Mouse (Mus musculus): ENCODE measurements around the gene Ppp1r36. TPM values are rescaled to one million over a fixed set of nuclear protein-coding genes. Genes with fewer than 3 reads are reported as not detected.

The Ppp1r36 gene
- not detected for polyA plus RNA-seq (2021)

DNA sequence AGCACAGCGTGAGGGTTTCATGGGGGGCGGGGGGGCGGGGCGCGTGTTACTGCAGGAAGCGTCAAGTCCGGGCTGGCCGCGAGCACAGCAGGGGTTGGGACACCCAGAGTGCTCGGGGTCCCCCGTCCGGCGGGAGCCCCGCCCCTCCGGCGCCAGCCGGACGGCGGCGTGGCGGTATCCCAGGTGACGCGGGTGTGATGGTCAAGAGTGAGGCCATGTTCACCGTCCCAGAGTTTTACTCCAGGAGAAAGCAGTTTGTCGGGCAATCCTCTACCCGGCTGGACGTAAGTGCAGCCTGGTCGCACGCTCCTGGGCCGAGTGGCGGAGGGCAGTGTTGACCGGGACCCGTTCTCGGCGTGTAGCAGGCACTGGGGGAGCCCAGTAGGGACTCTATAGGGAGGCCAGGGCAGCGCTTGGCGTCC lies at the start of gene Ppp1r36:
Gene Ppp1r36 (plus strand): TSS at position 106 of the 422 bp plus-strand sequence.
- ChIA-PET POLR2A (no interaction called here), CTCF (no interaction called here)
- ATAC-seq, result no peak
- no peak for TF ChIP-seq CTCF (IDR thresholded peaks at IDR 0.05)
- in situ Hi-C loops (cut with MboI; ENCODE audit: low pct_unique_long_range_greater_than_20kb), result no loop called here
- no peaks in the 10 kb centered on the region for H3K27me3 ChIP-seq
- no peak for DNase-seq (ENCODE audit: low read depth, low spot score)

DNA sequence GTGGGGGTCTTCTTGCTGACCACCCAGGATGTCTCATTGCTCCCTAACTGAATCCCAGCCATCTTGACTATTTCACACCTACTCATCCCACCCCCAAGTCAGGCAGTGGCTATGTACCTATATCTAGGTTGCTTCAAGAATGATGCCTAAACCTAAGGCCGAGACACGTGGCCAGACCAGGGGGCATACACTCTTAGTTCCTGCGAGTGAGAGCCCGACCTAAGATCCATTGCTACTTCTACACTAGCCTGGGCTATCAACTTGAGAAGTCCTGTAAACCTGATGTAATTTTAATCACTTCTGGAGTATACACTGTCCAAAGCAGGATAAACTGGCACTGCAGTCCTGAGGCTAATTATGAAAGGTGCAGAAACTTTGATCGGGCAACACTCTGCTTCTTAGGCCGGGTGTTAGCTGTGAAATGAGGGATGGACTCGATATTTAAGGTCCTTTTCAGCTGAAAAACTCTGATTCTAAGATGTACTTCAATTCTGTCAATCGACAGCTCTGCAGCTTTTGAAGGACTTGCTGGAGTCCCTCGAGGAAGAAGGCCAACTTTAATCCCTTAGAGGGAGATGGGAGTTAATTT lies 49.0 kb upstream of the Ppp1r36 start:
- H3K27me3 ChIP-seq, result no peaks in the 10 kb centered on the region
- CTCF ChIA-PET, result no interaction called here
- ATAC-seq (no peak), DNase-seq (ENCODE audit: low read depth, low spot score) (no peak)
- in situ Hi-C loops (cut with MboI; ENCODE audit: low pct_unique_long_range_greater_than_20kb), result loop anchor here (10.0 kb wide), 1 partner anchor 227 kb away; no protein-coding TSS in a partner anchor
- no peak for TF ChIP-seq CTCF (IDR thresholded peaks at IDR 0.05)
- POLR2A ChIA-PET, result no interaction called here

DNA sequence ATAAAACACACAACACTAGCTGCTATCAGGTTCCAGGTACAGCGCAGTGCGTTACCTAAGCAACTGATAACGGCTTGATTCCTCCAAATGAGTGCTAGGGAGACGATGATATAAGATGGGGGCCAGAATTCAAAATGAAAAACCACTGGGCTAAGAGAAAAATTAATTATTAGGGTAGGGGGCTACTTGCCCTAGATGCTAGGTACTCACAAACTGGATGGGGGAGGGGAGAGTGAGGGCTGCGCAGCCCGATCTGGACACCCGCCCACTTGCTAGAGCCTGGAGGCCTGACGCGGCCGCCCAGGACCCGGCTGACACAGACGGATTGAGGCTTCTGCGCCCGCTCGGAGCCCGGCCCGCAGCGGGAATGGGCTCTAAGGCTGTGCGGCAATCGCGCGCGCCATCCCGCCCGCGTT lies 48.5 kb upstream of the Ppp1r36 start:
- CTCF ChIA-PET, result no interaction called here
- no peak for TF ChIP-seq CTCF (IDR thresholded peaks at IDR 0.05)
- in situ Hi-C loops (cut with MboI; ENCODE audit: low pct_unique_long_range_greater_than_20kb), result loop anchor here (10.0 kb wide), 1 partner anchor 226 kb away; no protein-coding TSS in a partner anchor
- ATAC-seq (peak; percentile 2), DNase-seq (ENCODE audit: low read depth, low spot score) (no peak)
- POLR2A ChIA-PET, result no interaction called here
- no peaks in the 10 kb centered on the region for H3K27me3 ChIP-seq

DNA sequence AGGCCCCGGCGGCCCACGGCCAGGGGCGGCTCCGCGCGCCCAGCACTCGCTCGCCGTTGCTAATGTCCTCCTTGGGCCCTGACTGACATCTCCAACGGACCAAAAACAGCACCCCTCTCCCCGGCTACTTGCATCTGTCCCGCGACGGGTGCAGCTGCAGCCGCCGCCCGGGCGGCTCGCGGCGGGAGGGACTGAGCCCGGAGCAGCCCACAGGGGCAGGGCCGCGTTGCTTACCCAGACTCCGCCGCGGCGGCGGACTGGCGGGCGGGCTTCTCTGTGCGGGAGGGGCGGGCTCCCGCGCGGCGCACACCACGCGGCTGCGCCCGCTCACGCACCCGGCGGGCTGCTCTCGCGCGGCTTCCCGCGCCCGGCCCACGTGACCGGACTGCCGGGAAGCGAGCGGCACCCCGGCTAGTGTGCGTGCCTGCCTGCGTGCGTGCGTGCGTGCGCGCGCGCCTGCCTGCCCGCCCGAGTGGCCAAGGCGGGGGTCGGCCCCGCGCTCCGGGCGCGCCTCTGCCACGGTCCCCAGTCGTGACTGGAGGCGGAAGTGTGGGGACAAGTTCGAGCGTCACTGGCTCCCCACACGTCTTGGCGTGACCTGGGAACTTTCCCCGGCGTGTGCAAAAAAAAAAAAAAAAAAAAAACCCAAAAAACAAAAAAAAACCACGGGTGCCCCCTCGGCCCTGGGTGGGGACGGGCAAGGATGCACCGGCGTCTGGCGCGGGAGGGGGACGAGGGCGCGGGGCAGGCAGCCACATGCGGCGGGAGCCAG lies 47.9 kb upstream of the Ppp1r36 start, which contains the start of gene Zbtb25:
Gene Zbtb25 (minus strand): TSS at position 397 of the 772 bp plus-strand sequence.
- no peaks in the 10 kb centered on the region for H3K27me3 ChIP-seq
- CTCF ChIA-PET, result no interaction called here
- DNase-seq (ENCODE audit: low read depth, low spot score) (no peak), ATAC-seq (peak; percentile 62)
- in situ Hi-C loops (cut with MboI; ENCODE audit: low pct_unique_long_range_greater_than_20kb), result loop anchor here (10.0 kb wide), 1 partner anchor 225 kb away; no protein-coding TSS in a partner anchor
- POLR2A ChIA-PET, result interaction anchor here (0.6 kb wide), 1 partner anchor 9 kb away, joined by 3 read pairs; no protein-coding TSS in a partner anchor
- no peak for TF ChIP-seq CTCF (IDR thresholded peaks at IDR 0.05)

DNA sequence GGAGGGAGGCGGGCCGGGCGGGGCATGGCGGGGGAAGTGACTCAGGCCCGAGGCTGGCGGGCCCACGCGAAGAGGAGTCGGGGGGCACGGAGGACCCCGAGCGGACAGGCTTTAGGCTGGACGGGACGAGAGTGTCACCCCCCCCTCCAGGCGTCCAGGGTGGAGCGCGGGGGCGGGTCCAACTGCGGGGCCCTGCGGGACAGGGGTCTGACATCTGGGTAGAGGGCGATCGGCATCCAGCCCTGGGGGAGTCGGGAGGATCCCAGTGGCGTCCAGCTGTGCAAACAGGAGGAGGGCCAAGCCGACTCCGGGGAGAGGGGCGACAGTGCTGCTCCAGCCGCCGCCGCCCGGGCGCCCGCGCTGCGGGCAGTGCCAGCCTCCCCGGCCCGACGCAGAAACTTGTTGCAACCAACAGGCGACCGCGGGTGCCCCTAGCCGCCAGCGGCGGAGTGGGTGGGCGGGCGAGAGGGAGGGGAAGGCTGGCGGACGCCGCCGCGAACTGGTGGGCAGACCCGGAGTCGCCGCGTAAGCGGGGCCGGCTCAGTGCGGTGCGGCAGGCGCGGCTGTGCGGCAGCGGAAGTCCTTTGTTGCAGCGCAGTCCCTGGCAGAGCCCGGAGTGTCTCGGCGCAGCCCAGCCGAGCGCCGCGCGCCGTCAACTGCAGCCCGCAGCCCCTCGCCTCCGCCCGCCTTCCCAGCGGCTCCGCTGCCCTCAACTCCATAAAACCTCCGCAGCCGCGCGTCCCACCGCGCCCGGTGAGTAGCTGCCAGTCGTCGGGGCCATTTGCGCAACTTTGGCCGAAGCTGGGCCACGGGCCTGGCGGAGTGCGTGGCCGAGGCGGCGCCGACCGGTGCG lies 47.1 kb upstream of the Ppp1r36 start, which contains the start of gene Zbtb1:
Gene Zbtb1 (plus strand): TSS at position 289 of the 853 bp plus-strand sequence.
- in situ Hi-C loops (cut with MboI; ENCODE audit: low pct_unique_long_range_greater_than_20kb), result loop anchor here (10.0 kb wide), 1 partner anchor 225 kb away; no protein-coding TSS in a partner anchor
- no peak for TF ChIP-seq CTCF (IDR thresholded peaks at IDR 0.05)
- H3K27me3 ChIP-seq, result no peaks in the 10 kb centered on the region
- ATAC-seq (peak; percentile 28), DNase-seq (ENCODE audit: low read depth, low spot score) (no peak)
- POLR2A ChIA-PET, result interaction anchor here (0.6 to 2.0 kb wide), 2 partner anchors 9 to 32 kb away, joined by 3 to 6 read pairs; no protein-coding TSS in a partner anchor
- CTCF ChIA-PET, result no interaction called here

DNA sequence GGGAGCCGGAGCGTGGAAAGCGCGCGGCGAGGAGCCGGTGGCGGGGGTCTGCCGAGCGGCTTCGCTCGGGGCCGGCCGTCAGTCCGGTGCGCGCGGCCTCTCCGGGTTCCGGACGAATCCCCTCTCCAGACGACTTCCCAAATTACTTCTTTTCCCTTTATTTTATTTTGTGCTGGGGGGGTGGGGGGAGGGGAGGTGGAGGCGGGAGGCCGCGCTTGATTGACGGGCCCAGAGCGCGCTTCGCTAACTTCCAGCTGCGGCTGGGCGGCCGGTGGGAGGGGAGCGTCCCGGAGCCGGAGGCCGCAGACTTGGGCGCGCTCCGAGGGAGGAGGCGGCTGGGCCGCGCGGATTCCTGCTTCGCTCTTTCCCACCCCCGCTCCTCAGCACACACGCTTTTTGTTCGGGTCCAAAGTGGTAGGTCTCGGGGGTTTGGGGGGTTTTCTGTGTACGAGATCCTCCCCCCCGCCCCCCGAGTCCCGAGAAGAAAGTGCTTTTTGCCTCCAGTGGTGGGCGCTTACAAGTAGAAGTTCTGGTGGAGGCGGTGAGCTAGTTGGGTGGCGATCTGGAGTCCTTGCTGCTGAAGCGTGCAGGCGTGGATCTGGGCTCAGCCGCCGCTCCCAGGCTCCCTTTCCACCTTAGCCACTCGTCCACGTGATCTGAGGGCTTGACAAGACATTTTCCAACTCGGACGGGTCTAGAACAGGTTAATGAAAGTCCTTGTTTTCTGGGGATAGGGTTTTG lies 46.3 kb upstream of the Ppp1r36 start:
- in situ Hi-C loops (cut with MboI; ENCODE audit: low pct_unique_long_range_greater_than_20kb), result no loop called here
- TF ChIP-seq CTCF (IDR thresholded peaks at IDR 0.05), result no peak

DNA sequence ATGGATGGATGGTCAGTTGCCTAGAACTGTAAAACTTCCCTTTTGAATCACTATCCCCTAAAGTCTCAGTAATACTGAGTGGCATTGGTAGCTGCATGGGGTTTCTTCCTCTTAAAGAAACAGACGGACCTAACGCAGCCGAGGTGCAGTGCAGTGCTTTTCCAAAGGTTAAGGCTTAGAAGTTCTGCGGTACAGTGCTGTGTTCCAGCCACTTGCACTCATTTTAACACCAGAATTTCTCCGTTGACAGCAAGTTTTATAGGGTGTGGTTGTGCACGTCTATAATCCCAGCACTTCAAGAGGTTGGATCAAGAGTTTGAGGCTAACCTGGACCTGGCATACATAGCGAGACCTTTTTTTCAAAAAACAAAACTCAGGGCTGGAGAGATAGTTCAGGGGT lies 45.3 kb upstream of the Ppp1r36 start:
- DNase-seq (ENCODE audit: low read depth, low spot score), result no peak
- in situ Hi-C loops (cut with MboI; ENCODE audit: low pct_unique_long_range_greater_than_20kb), result no loop called here
- no peaks in the 10 kb centered on the region for H3K27me3 ChIP-seq
- ATAC-seq, result no peak
- ChIA-PET POLR2A (interaction anchor here (0.6 to 2.0 kb wide), 3 partner anchors 30 to 162 kb away, joined by 3 to 6 read pairs (median 3); no protein-coding TSS in a partner anchor), CTCF (no interaction called here)
- no peak for TF ChIP-seq CTCF (IDR thresholded peaks at IDR 0.05)

More for the DNA sequence above, 46.3 kb upstream of the Ppp1r36 start:
- H3K27me3 ChIP-seq, result no peaks in the 10 kb centered on the region
- ChIA-PET POLR2A (interaction anchor here (0.7 to 2.0 kb wide), 2 partner anchors 10 to 32 kb away, joined by 3 to 6 read pairs; no protein-coding TSS in a partner anchor), CTCF (no interaction called here)
- ATAC-seq (peak; percentile 36), DNase-seq (ENCODE audit: low read depth, low spot score) (no peak)

DNA sequence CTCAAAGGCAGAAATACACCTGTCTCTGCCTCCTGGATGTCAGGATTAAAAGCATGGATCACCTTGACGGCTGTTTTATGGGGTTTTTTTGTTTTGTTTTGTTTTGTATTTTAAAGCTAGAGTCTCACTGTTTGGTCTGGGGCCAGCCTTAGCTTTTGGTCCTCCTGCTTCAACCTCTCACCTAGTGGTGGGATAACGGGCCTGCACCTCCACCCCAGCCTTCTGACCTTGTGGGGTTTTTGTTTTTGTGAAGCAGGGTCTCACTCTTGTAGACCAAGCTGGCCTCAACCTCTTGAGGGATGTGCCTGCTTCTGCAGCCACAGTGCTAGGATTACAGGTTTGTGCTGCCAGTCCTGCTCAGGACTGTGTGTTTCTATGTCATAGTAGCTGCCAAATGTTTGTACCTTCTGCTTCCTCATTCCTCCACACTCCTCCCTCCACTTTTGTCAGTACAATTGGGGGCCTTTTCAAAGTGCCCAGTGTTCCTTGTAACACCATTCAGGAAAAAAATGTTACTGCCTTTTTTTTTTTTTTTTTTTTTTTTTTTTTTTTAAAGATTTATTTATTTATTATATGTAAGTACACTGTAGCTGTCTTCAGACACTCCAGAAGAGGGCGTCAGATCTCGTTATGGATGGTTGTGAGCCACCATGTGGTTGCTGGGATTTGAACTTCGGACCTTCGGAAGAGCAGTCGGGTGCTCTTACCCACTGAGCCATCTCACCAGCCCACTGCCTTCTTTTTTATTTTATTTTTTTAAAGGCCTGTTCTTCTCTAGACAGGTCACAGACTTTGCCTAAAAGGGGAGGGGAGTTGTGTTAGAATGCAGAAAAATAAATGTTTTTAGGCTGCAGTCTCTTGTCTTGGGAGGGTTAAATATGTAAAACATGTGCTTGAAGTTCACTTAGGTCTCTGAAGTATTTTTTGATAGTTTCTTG lies 44.2 kb upstream of the Ppp1r36 start:
- in situ Hi-C loops (cut with MboI; ENCODE audit: low pct_unique_long_range_greater_than_20kb), result no loop called here
- no peak for TF ChIP-seq CTCF (IDR thresholded peaks at IDR 0.05)
- ChIA-PET CTCF (no interaction called here), POLR2A (interaction anchor here (0.6 to 1.2 kb wide), 2 partner anchors 29 to 169 kb away, joined by 3 to 4 read pairs; no protein-coding TSS in a partner anchor)
- DNase-seq (ENCODE audit: low read depth, low spot score) (no peak), ATAC-seq (no peak)
- no peaks in the 10 kb centered on the region for H3K27me3 ChIP-seq

DNA sequence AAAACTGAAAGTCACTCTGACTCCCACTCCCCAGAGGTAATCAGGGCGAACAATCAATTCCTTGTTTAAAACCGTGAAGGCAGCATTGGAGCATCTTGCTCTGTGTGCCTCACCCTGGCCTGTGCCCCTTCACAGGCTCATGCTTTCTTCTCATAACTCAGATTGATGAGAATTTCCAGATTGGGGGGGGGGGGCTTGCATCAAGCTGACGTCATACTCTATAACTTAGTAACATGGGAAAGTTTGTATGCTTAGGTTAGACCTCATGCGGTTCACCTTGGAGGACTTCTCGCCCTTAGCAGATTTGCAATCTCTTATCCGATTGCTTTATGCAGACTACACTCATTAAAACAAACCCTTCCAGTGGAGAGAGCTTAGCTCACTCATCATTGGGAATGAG lies 43.3 kb upstream of the Ppp1r36 start:
- CTCF ChIA-PET, result no interaction called here
- in situ Hi-C loops (cut with MboI; ENCODE audit: low pct_unique_long_range_greater_than_20kb), result no loop called here
- no peak for TF ChIP-seq CTCF (IDR thresholded peaks at IDR 0.05)
- POLR2A ChIA-PET, result no interaction called here
- ATAC-seq, result no peak
- H3K27me3 ChIP-seq, result no peaks in the 10 kb centered on the region
- DNase-seq (ENCODE audit: low read depth, low spot score), result no peak
